Mouse (Mus musculus) embryonic facial prominence, embryonic 14.5 days (tissue): ENCODE data around the gene Zfx. TPM values are rescaled to one million over a fixed set of nuclear protein-coding genes. Genes with fewer than 3 reads are reported as not detected.

ENCODE experiments used
- ATAC-seq: fragments of 200-750 bp; cut with Nextera tagmentation; 2 replicates; pipeline ENCODE4 v1.8.0; 2017; ENCODE audit warnings: low read depth, moderate number of reproducible peaks, moderate TSS enrichment
- DNase-seq: peaks from one replicate; pipeline ENCODE4 v3.0.0-alpha.2; 2015; ENCODE audit warnings: low spot score
- H3K27ac ChIP-seq: fragments of 300-500 bp; sonication (generic); replicated peaks from 2 replicates; pipeline ENCODE4 v1.5.1; 2014; ENCODE audit warnings: low read depth, mild to moderate bottlenecking, low read length, moderate library complexity
- H3K27me3 ChIP-seq: fragments of 300-500 bp; sonication (generic); replicated peaks from 2 replicates; pipeline ENCODE4 v1.6.1; 2014; ENCODE audit warnings: low read length; ENCODE audit not compliant: control insufficient read depth, insufficient read depth
- H3K36me3 ChIP-seq: fragments of 300-500 bp; sonication (generic); 2 replicates; pipeline ENCODE4 v1.6.1; 2014; ENCODE audit warnings: low read length, mixed read lengths; ENCODE audit not compliant: control insufficient read depth, insufficient read depth
- H3K4me1 ChIP-seq: fragments of 300-500 bp; sonication (generic); 2 replicates; pipeline ENCODE4 v1.6.1; 2014; ENCODE audit warnings: antibody characterized with exemption, low read length; ENCODE audit not compliant: control insufficient read depth, insufficient read depth
- H3K4me2 ChIP-seq: fragments of 300-500 bp; sonication (generic); 2 replicates; pipeline ENCODE4 v1.6.1; 2014; ENCODE audit warnings: low read depth, mild to moderate bottlenecking, low read length, moderate library complexity, mixed read lengths
- H3K4me3 ChIP-seq: fragments of 300-500 bp; sonication (generic); 2 replicates; pipeline ENCODE4 v1.5.1; 2014; ENCODE audit warnings: low read depth, mild to moderate bottlenecking, low read length
- H3K9ac ChIP-seq: fragments of 300-500 bp; sonication (generic); 2 replicates; pipeline ENCODE4 v1.6.1; 2014; ENCODE audit warnings: low read depth, mild to moderate bottlenecking, low read length, moderate library complexity, mixed read lengths
- H3K9me3 ChIP-seq: fragments of 300-500 bp; sonication (generic); 2 replicates; pipeline ENCODE4 v1.6.1; 2016; ENCODE audit warnings: low read length; ENCODE audit not compliant: control insufficient read depth
- WGBS: fragments of 180-500 bp; shearing (Covaris S2); extraction: QIAGEN DNeasy Blood & Tissue Kit; methylation state at CpG from one replicate; pipeline ENCODE4 v1.1.7; 2014; 5-methylcytosine and 5-hydroxymethylcytosine counted together
- polyA plus RNA-seq: library from polyadenylated mRNA; unstranded; fragments of >200 nt; fragmentation: Nextera tagmentation; extraction: Ambion mirVana; gene quantifications from 2 replicates; pipeline ENCODE4 v1.2.1, GENCODE M21; 2014

Gene Zfx
- polyA plus RNA-seq, 1 experiment from 2014 or later, result 37.2 TPM

DNA sequence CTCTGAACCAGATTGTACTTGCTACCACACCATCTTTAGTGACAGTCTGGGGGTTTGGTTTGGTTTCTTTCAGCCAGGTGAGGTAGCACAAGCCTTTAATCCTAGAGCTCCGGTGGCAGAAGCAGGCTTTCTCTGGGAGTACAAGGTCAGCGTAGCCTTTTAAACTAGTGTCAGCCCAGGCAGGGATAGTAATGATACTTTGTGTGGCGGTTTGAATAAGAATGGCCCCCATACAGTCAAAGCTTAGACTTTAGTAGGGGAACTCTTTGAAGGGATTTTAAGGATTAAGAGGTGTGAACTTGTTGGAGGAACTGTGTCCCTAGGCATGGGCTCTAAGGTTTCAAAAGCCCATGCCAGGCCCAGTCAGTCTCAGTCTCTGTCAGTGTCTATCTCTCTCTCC, 10.0 kb upstream of the Zfx start:
- Histone ChIP-seq H3K27ac (no peak overlapping the region), H3K4me3 (no peak overlapping the region), H3K9ac (no peak overlapping the region), H3K27me3 (peaks cover 46% of the 10 kb centered on the region), H3K9me3 (no peaks in the 10 kb centered on the region), H3K4me1 (no peaks in the 10 kb centered on the region), H3K36me3 (no peaks in the 10 kb centered on the region), H3K4me2 (no peak overlapping the region)
- no peak for ATAC-seq
- WGBS, result 53% methylated on average over 3 of the region's 3 CpGs
- no peak for DNase-seq

DNA sequence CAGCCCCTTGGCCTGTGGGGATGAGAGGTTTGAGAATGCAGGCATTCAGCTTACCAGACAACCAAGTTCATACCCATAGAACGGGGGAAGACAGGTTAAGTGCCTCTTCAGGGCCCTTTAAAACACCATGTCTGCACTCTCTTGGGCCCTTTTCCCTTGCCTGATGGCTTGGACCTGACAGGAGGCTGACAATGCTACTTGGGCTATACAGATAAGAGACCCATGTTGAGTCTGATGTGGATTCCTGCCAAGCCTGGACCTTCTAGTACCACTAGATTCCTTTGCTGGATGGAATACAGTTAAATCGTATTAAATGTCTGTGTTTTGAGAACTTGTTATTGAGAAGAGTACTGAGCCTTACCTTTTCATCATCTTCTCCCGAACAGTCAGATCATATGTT, 8.7 kb upstream of the Zfx start:
- no peak overlapping the region for H3K9ac ChIP-seq
- no peak overlapping the region for H3K27ac ChIP-seq
- H3K4me3 ChIP-seq, result no peak overlapping the region
- no peaks in the 10 kb centered on the region for H3K9me3 ChIP-seq
- WGBS, result 63% methylated on average over 3 of the region's 3 CpGs
- ATAC-seq (no peak), DNase-seq (no peak)
- no peaks in the 10 kb centered on the region for H3K36me3 ChIP-seq
- H3K4me2 ChIP-seq, result no peak overlapping the region
- no peaks in the 10 kb centered on the region for H3K4me1 ChIP-seq
- peaks cover 51% of the 10 kb centered on the region for H3K27me3 ChIP-seq

DNA sequence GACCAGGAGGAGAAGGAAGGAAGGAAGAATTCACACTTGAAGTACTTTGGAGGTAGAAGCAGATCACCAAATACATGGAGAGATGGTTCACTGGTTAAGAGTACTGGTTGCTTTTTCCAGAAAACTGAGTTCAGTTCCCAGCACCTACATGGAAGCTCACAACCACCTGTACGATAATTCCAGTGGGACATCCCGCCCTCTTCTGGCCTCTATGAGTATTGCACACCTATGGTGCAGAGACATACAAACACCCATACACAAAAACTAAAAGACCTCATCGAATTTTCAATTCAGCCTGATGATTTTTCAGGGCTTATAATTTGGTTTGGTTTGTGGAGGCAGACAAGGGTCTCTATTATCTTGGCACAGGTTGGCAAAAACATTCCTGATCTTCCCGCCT, 6.2 kb upstream of the Zfx start:
- no peak overlapping the region for H3K4me2 ChIP-seq
- DNase-seq (no peak), ATAC-seq (no peak)
- H3K4me1 ChIP-seq, result no peaks in the 10 kb centered on the region
- no peak overlapping the region for H3K4me3 ChIP-seq
- H3K9ac ChIP-seq, result no peak overlapping the region
- H3K36me3 ChIP-seq, result no peaks in the 10 kb centered on the region
- WGBS, result 75% methylated on average over 4 of the region's 4 CpGs
- peaks cover 51% of the 10 kb centered on the region for H3K27me3 ChIP-seq
- no peak overlapping the region for H3K27ac ChIP-seq
- H3K9me3 ChIP-seq, result no peaks in the 10 kb centered on the region

DNA sequence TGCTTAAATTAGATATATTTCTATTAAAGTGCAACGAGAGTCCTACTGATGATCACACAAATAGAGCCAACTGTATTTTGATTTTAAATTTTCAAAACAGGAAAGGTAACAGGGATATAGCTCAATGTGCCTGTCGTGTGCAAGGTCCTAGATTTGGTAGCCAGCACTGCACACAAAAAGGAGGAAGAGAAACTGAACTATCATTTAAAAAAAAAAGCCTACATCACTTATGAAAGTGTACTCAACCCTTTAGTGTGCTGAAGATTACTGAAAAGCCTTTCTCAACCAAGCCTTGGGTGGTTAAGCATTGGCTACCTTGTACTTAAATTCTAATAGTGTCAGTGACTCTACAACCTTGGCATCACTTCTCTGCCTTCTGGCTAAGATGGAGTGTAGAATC, 2.4 kb upstream of the Zfx start:
- no peaks in the 10 kb centered on the region for H3K36me3 ChIP-seq
- ATAC-seq (no peak), DNase-seq (no peak)
- no peak overlapping the region for H3K4me2 ChIP-seq
- peaks cover 28% of the 10 kb centered on the region for H3K27me3 ChIP-seq
- no peaks in the 10 kb centered on the region for H3K4me1 ChIP-seq
- no peak overlapping the region for H3K4me3 ChIP-seq
- no peak overlapping the region for H3K27ac ChIP-seq
- no peak overlapping the region for H3K9ac ChIP-seq
- WGBS, result 75% methylated on average over 2 of the region's 2 CpGs
- H3K9me3 ChIP-seq, result no peaks in the 10 kb centered on the region

DNA sequence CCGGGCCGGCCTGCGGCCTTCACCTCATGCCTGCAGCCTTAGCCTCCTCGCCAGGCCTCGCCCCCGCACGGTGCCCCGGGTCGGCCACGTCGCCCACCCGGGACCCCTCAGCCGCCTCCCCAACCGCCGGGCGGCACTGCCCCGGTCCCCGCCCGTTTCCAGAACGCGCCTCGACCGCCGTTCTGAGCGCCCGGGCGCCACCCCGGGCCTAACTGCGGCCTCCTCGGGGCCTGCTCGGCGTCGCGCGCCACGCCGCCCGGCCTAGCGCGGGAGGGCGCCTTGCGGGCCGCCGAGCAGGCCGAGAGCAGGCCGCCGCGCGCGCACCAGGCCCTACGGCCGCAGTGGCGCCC, 818 bp downstream of the Zfx start:
- Histone ChIP-seq H3K27me3 (peaks cover 26% of the 10 kb centered on the region), H3K4me2 (peak overlapping the region; percentile 48; the same call in 1 of the 2 replicates)
- ATAC-seq, result peak; percentile 65

DNA sequence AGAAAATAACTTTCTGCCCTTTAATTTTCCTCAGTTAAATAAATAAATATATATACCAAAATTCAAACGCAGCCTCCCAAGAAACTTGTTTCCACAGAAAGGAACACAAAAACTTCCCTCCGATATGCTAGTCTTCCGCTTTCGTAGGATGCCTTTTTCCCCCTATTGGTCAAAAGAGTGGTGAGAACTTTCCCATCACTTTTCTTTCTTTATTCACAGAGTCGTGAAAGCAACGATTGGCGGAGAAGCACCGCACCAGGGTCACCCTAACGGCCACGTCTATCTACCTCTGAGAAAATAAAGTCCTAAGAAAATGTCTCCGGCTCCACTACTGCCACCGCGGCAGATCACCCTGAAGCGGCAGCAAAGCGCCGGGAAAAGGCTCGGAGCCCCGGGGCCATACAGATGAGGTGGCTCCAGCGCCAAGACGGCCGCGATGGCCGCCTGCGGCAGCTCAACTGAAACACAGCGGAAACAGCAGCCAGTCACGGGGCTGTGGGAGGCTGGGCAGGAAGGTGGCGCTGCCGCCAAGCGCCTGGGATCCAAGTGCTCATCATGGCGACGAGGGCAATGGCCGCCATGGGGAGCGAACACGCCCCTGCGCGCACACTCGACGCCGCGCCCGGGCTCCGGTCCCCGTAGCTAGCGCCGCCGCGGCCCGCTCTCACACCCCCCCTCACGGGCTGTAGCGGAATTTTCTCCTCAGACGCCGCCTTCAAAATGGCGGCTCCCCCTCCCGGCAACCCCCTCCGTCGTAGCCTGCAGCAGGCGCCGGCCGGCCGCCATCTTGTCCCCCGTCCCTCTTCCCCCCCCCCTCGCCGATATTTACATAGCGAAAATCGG, 1.4 kb downstream of the Zfx start:
- no peaks in the 10 kb centered on the region for H3K9me3 ChIP-seq
- 24% methylated on average over 22 of the region's 65 CpGs for WGBS
- peak overlapping the region; percentile 96 for H3K9ac ChIP-seq
- H3K27ac ChIP-seq, result peak overlapping the region; percentile 99
- H3K27me3 ChIP-seq, result peaks cover 20% of the 10 kb centered on the region
- ATAC-seq (peak; percentile 89), DNase-seq (peak; percentile 93)
- no peaks in the 10 kb centered on the region for H3K36me3 ChIP-seq
- peak overlapping the region; percentile 62 for H3K4me3 ChIP-seq
- H3K4me2 ChIP-seq, result peak overlapping the region; percentile 64
- no peaks in the 10 kb centered on the region for H3K4me1 ChIP-seq

More for the DNA sequence above, 818 bp downstream of the Zfx start:
- H3K4me1 ChIP-seq, result no peaks in the 10 kb centered on the region
- H3K4me3 ChIP-seq, result peak overlapping the region; percentile 62
- DNase-seq, result no peak
- peak overlapping the region; percentile 99 for H3K27ac ChIP-seq
- no peaks in the 10 kb centered on the region for H3K36me3 ChIP-seq
- 16% methylated on average over 5 of the region's 53 CpGs for WGBS
- H3K9me3 ChIP-seq, result no peaks in the 10 kb centered on the region
- H3K9ac ChIP-seq, result peak overlapping the region; percentile 96

DNA sequence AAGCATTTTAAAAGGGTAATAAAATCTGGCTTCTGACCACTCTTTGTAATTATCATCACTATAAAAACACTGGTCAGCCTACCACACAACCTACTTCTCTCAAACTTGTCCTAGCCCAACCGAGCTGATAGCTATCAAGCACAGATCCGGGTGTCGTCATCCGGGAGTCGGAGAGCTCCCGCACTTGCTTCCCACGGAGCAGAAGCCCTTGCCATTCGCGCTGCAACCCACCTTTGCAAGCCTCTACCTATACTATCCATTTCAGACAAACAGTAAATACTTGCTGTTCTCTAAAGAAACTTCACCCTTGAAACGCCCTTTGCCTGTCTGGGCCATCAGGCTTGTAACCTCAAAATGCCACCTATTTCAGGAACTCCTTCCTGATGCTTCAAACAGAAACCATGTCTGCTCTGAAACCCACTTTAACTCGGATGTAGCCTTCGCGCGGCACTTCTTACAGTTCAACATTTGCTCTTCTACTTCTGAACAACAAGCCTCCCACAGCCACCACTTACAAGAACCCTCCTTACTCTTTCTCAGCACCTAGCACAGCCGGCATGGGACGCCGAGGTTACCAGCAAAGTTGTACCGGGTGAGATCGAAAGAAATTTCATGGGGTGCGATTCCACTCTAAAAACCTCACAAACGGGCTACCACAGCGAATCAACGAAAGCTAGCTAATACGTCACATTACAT, 2.2 kb downstream of the Zfx start:
- Histone ChIP-seq H3K27ac (peak overlapping the region; percentile 99), H3K27me3 (peaks cover 18% of the 10 kb centered on the region), H3K4me2 (peak overlapping the region; percentile 64), H3K36me3 (no peaks in the 10 kb centered on the region), H3K9me3 (no peaks in the 10 kb centered on the region), H3K4me1 (no peaks in the 10 kb centered on the region), H3K9ac (peak overlapping the region; percentile 96), H3K4me3 (peak overlapping the region; percentile 62)
- WGBS, result 24% methylated on average over 24 of the region's 24 CpGs
- DNase-seq, result peak; percentile 34
- no peak for ATAC-seq

DNA sequence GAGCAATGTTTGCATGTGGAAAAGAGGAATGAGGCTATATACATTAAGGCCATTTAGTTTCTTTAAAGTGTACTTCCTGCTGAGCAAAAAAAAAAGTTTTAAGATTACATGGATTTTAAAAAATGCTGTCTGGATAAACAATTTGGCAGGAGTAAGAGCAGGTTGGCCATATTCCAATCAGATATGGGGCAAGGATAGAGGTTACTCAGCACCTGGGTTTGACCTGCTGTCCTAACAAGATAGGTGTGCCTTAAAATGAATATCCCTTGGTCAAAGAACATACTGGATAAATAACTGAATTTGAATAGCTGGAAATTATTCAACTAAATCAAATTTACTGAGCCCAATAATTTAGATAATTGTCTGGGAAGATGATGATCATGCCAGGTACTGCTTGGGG, 5.2 kb downstream of the Zfx start:
- no peak for ATAC-seq
- Histone ChIP-seq H3K4me3 (no peak overlapping the region), H3K9ac (no peak overlapping the region)

More for the DNA sequence above, 5.2 kb downstream of the Zfx start:
- H3K27ac ChIP-seq, result no peak overlapping the region
- no peaks in the 10 kb centered on the region for H3K9me3 ChIP-seq
- no peak for DNase-seq
- no peaks in the 10 kb centered on the region for H3K36me3 ChIP-seq
- peaks cover 19% of the 10 kb centered on the region for H3K27me3 ChIP-seq
- H3K4me1 ChIP-seq, result no peaks in the 10 kb centered on the region
- H3K4me2 ChIP-seq, result no peak overlapping the region
